Mouse (Mus musculus) midbrain, embryonic 12.5 days (tissue): ENCODE measurements around the gene Kcnk12. TPM values are rescaled to one million over a fixed set of nuclear protein-coding genes. Genes with fewer than 3 reads are reported as not detected.

ENCODE experiments used
- polyA plus RNA-seq: library from polyadenylated mRNA; unstranded; fragments of >200 nt; fragmentation: Nextera tagmentation; extraction: Ambion mirVana; gene quantifications from 2 replicates; pipeline ENCODE4 v1.2.1, GENCODE M21; 2016

Kcnk12 gene
- polyA plus RNA-seq, 1 experiment from 2014 or later: 0.32 TPM

Other genes starting within 250 kb of the Kcnk12 start
- gene Epcam, start 162.0 kb downstream of the Kcnk12 start, polyA plus RNA-seq: 5.4 and 7.6 TPM in 2 replicates
- gene Msh2, start 125.7 kb downstream of the Kcnk12 start, polyA plus RNA-seq: 116 and 118 TPM in 2 replicates
- not detected in 2 replicates for gene Rpl36-ps4, start 123.0 kb upstream of the Kcnk12 start, polyA plus RNA-seq
- gene Msh6, start 177.1 kb upstream of the Kcnk12 start, polyA plus RNA-seq: 70.4 and 74.1 TPM in 2 replicates